Mouse (Mus musculus) heart, adult 11 months (tissue): ENCODE data around the gene Setx.
"Not testable (repeated sequence)": the region's sequence is repeated elsewhere in the genome, so short reads cannot be mapped to it uniquely, and the experiment has no call there.

Experiments
- DNase-seq: peaks from one replicate; pipeline ENCODE4 v3.0.0; 2022

The Setx gene

DNA sequence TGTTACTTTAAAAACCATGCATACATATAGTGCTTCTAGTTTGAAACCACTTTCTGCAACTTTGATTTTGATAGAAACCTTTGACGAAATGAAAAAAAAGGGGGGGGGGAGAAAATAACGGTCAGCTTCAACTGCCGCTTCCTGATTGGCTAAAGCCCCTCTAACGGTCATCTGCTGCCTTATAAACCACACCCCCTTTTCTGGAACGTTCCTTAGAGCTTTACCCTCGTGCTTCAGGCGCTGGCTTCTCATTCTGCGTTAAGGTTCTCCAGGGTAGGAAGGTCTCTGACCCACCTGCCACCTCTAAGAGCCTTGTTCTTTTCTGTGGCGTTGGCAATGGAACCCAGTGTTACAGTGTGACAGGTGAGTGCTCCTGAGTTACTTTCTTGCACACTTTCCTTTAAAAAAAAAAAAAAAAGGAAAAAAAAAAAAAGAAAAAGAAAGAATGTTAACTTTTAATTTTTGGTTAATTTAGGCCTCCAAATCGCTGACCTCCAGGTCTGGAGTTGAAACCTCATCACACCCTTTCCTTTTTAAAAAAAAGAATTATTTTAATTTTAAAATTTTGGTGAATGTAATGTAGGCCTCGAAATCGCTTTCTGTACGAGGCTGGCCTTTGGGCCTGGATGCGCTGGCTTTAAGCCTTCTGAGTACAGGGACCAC lies at the start of gene Setx:
Gene Setx, plus strand, starts transcription at position 275 of the 663 bp plus-strand sequence.
- DNase-seq = peak; percentile 86

GRCm38 (mm10) chr2:29074676-29075075 lies 49.3 kb upstream of the Setx start:
- DNase-seq = no peak

DNA sequence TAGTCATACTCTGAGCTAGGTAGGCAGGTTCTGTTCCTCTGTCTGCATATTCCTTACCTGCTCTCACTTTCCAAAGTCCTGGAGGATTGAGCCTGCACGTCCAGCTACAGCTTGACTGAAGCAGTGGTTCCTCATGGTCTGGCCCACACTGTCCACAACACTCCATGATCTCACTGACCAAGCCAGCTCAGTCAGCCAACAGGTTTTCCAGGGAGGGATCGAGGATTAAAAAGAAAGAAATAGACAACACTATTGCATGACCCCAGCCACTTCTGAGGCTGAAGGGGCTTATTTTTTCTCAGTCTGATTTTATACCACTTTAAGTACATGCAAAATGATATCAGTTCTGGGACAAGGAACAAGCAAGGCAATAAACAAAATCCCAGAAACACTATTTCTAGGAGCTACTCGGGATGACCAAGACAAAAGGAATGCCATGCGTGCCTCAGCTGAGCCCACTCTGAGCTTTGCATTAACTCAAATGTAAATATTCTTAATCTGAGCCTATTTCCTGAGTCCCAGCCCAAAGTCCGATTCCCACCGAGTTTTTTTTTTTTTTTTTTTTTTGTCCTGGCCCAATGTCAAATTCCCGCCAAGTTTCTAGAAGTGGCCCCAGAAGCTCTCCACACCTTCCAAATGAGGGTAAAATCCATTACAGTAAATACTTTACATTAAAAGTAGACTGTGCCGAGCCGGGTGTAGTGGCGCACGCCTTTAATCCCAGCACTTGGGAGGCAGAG lies 48.5 kb upstream of the Setx start:
- peak; percentile 63 for DNase-seq

GRCm38 (mm10) chr2:29076226-29076625 lies 47.8 kb upstream of the Setx start:
- peak; percentile 67 for DNase-seq

GRCm38 (mm10) chr2:29081965-29082364 lies 42.0 kb upstream of the Setx start:
- DNase-seq = no peak

DNA sequence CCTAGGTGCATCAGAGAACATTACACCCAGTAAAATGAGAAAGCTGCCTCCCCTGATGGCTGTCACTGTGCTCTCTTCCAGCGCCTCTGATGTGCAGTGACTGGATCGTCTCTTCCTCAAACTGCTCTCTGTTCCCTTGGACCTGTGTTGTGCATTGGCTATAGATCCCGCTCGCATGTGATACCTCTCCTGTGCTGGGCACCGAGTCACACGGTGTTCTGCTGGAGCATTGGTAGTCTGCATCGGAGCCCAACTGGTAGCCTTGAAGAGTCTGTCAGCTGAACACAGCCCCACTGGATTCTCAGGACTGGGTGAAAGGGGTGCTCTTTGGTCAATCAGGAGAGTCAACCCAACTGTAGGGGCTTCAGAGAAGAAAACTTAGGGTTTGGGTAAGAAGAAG lies 38.0 kb upstream of the Setx start:
- peak; percentile 65 for DNase-seq

DNA sequence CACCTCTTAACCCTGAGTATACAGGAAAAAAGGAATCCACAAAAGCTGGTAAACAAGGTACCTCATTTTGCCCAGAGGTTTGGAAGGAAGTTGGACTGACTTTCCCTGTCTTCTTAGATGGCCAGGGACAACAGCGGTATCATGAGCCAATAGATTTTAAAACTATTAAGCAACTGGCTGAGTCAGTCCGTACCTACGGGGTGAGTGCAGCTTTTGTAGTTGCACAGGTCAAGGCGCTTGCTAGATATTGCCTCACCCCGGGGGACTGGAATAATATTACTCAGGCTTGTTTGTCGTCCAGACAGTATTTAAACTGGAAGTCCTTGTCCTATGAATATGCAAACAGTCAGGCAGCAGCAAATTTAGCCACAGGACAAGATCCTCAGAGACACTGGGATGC lies 34.7 kb upstream of the Setx start:
- DNase-seq = peak; percentile 17

DNA sequence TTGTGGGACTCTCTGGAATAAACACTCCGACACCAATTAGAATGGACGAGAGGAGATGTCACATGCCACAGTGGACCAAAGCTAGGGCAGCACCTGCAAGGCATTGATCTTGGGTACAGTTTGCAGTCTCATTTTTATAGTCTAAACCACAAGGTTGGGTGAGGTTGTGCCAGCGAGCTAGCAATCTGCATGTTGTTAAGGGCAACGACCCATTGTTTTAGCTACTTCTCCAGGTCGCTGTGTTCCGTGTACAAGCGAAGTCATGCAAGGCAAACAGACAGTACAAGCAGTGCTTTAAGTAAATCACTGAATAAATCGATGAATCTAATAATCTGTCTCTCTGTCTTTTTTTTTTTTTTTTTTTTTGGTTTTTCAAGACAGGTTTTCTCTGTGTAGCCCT lies 28.3 kb upstream of the Setx start:
- DNase-seq = no peak

DNA sequence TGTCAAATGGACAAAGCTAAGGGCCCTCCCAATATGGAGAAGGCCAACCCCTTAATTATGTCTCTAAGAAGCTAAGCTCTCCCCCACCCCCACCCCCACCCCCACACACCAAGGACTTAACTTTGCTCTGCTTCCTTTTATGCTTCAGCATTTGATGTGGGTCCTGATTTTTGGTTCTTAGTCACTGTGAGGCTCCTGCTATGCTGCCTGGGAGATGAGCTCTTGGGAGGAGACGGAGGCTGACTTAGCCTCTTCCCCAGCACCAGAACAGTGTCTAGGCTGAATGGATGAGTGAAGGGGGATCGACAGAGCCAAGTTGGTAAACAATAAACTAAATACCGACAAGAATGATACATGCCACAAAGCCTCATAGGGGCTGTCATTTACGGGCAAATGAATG lies 27.2 kb upstream of the Setx start:
- DNase-seq = no peak

- no peak for DNase-seq
Observed at GRCm38 (mm10) chr2:29097465-29097864, 26.5 kb upstream of the Setx start.

- DNase-seq = not testable (repeated sequence)
Observed at GRCm38 (mm10) chr2:29097955-29098354, 26.0 kb upstream of the Setx start.

DNA sequence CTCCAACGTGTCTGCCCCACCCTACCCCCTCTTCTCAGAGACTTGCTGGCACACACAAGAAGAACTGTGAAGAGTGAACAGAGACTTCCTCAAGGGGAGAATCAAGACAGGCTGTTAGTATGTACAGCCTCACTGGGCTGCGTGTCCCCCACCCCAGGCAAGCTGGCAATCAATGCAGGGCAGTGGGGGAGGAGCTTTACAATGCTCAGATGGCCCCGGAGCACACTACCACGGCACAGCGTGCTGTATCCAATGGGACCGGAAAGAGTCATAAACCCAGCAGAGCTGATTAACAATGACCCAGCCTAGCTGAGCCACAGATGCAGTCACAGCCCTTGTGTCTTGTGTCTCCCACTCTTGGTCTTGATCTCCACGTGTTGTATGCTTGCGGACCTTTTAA lies 25.2 kb upstream of the Setx start:
- peak; percentile 71 for DNase-seq

- DNase-seq = no peak
Observed at GRCm38 (mm10) chr2:29099646-29100045, 24.3 kb upstream of the Setx start.

DNA sequence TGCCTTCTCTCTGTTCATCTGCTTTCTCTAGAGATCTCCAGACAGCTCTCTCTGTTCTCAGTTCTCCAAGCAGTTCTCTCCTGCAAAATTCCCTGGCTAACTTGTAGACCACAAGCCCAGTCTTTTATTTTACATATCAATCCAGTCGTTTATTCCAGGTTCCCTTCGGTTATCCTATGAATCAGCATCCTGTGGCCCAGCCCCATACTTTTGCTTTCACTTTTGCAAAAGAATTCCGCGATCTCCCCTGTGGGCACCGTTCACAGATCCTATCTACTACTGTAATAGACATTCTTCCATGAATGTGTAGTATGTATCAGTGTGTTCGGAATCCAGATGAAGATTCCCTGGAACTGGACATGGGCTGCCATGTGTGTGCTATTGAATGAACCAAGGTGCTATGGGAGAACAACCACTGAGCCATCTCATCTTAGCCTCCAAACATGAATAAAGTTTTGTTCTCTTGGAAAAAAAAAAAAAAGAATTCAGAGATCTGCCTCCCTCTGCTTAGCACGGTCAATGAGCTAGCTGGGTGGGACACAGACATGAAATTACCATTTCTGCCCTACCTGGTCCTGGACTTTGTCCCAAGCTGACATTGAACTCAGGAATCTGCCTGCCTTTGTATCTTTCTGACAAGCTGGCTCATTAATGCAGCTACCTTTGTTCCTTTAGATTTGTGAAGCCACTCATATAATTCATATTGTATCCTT lies 23.0 kb upstream of the Setx start:
- peak; percentile 91 for DNase-seq

GRCm38 (mm10) chr2:29102416-29103377 lies 21.3 kb upstream of the Setx start:
- peak; percentile 93 for DNase-seq

DNA sequence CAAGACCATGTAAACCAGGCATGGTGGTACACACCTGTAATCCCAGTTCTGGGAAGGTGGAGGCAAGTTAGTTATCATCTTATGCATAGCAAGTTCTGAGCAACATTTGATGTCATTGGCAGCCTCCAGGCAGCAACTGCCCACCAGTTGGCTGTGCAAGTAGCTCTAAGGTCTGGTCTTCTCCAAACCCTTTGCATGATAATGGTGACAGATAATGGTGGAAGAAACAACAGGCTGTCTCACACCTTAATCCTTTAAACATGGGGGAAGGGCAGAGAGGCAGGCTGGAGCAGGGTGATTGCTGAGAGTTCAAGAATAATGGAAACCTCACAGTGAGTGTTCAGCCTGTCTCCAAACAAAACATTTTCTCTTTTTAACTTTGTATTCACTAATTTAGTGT lies 3.0 kb upstream of the Setx start:
- DNase-seq = no peak

DNA sequence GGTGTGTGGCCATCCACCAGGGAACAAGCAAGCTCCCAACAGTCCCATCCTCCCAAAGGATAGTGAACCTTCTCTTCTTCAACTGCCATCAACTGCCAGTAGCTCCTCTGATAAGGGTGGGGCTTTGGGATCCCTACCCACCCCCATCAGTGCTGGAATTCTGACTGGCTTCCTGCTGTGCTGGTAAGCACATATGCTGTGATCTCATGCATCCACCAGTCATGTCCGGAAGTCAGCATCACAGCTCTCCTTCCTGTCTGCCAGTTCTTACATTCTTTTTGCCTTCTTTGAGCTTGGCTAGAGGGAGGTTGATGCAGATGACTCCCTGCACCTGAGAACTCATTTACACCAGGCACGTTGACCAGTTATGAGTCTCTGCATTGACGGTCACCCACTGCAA lies 1.5 kb upstream of the Setx start:
- DNase-seq = peak; percentile 86

GRCm38 (mm10) chr2:29124571-29124935 lies 572 bp downstream of the Setx start:
- no peak for DNase-seq

GRCm38 (mm10) chr2:29124936-29125701 lies 1.1 kb downstream of the Setx start:
- peak; percentile 100 for DNase-seq

- DNase-seq = peak; percentile 21
Observed at GRCm38 (mm10) chr2:29130118-29130899, 6.3 kb downstream of the Setx start.

- no peak for DNase-seq
Observed at GRCm38 (mm10) chr2:29135161-29135560, 11.2 kb downstream of the Setx start.
